Mouse (Mus musculus): ENCODE results near the gene Hrasls. TPM values are rescaled to one million over a fixed set of nuclear protein-coding genes. Genes with fewer than 3 reads are reported as not detected.

Hrasls gene
- polyA plus RNA-seq (2012; rRNA removed) = 4.2 and 4.5 TPM in 2 replicates

DNA sequence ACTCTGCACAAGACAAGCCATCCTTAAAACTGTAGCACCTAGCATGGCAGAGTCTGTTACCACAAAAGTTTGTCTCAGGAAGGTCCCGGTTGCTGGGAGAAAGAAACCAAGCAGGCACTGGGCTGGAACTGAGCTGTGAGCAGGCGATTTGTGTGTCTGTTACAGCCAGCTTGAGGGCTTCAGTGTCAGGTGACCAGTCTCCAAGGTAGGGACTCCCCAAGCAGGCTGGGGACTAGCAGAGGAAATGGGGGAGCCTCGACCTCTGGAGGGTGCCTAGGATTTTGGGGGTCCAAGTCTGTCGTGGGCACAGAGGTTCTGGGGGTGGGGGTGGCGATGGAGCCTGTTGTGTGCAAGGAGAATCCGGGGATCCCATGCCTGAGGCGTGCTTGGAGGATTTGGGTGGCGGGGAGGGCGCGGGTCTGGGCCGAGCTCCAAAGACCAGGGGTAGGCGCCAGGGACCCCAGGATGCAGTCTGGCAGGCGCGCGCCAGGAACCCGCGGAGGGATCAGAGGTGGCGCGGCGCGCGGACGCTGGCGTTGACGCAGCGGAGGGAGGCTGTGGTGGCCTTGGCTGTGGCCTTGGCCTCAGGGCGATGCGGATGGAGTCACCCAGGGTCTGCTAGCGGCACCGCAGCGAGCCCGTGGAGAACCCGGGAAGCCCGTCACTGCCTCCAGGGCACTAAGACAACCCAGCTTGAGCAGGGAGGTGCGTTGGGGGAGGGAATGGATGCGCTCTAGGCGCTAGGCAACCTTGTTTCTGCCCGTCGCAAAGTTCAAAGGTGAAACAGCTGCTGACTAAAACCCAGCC lies at the start of gene Hrasls:
Gene Hrasls, plus strand, starts transcription at position 91 of the 807 bp plus-strand sequence.

Other genes starting within 250 kb of the Hrasls start
- 3.3 and 3.9 TPM in 2 replicates for gene Atp13a5, start 169.0 kb downstream of the Hrasls start, polyA plus RNA-seq (2012; rRNA removed)